Mouse (Mus musculus): Measurements from ENCODE around the gene Eif4g1. TPM values are rescaled to one million over a fixed set of nuclear protein-coding genes. Genes with fewer than 3 reads are reported as not detected.

Gene Eif4g1
- polyA plus RNA-seq, 1 experiment = 125 TPM

- TF ChIP-seq POLR2A (IDR thresholded peaks at IDR 0.05; ENCODE audit: borderline replicate concordance, control insufficient read depth, low read depth, low read length) (no peak), CTCF (IDR thresholded peaks at IDR 0.05; ENCODE audit: control insufficient read depth, insufficient read depth, low read length) (no peak)
- WGBS = 78% methylated on average over 7 of the region's 7 CpGs
Observed at GRCm38 (mm10) chr16:20736168-20736567, 68.1 kb downstream of the Eif4g1 start.

GRCm38 (mm10) chr16:20736823-20737222, 68.7 kb downstream of the Eif4g1 start:
- TF ChIP-seq CTCF (IDR thresholded peaks at IDR 0.05; ENCODE audit: control insufficient read depth, insufficient read depth, low read length) (no peak), POLR2A (IDR thresholded peaks at IDR 0.05; ENCODE audit: borderline replicate concordance, control insufficient read depth, low read depth, low read length) (no peak)
- WGBS = 76% methylated on average over 5 of the region's 5 CpGs
- H3K27ac ChIP-seq (ENCODE audit: control insufficient read depth, insufficient read depth, low read depth, low read length, poor library complexity) = no peak overlapping the region
- H3K4me3 ChIP-seq (replicated peaks; ENCODE audit: control insufficient read depth, low read depth, low read length) = no peak overlapping the region
- peaks cover 2% of the 10 kb centered on the region; the same call in 1 of the 2 replicates for H3K4me1 ChIP-seq (ENCODE audit: control insufficient read depth, insufficient read depth, low read length)

More at GRCm38 (mm10) chr16:20736168-20736567, 68.1 kb downstream of the Eif4g1 start:
- peaks cover 2% of the 10 kb centered on the region; the same call in 1 of the 2 replicates for H3K4me1 ChIP-seq (ENCODE audit: control insufficient read depth, insufficient read depth, low read length)
- H3K4me3 ChIP-seq (replicated peaks; ENCODE audit: control insufficient read depth, low read depth, low read length) = no peak overlapping the region
- H3K27ac ChIP-seq (ENCODE audit: control insufficient read depth, insufficient read depth, low read depth, low read length, poor library complexity) = no peak overlapping the region

GRCm38 (mm10) chr16:20739845-20740244, 71.7 kb downstream of the Eif4g1 start:
- Histone ChIP-seq H3K4me3 (replicated peaks; ENCODE audit: control insufficient read depth, low read depth, low read length) (no peak overlapping the region), H3K4me1 (ENCODE audit: control insufficient read depth, insufficient read depth, low read length) (no peaks in the 10 kb centered on the region), H3K27ac (ENCODE audit: control insufficient read depth, insufficient read depth, low read depth, low read length, poor library complexity) (no peak overlapping the region)
- WGBS = 79% methylated on average over 9 of the region's 9 CpGs
- TF ChIP-seq CTCF (IDR thresholded peaks at IDR 0.05; ENCODE audit: control insufficient read depth, insufficient read depth, low read length) = no peak
- no peak for TF ChIP-seq POLR2A (IDR thresholded peaks at IDR 0.05; ENCODE audit: borderline replicate concordance, control insufficient read depth, low read depth, low read length)

Other genes with a start within 250 kb of the Eif4g1 start
- gene Abcc5, start 241.9 kb upstream of the Eif4g1 start, polyA plus RNA-seq (2011; ENCODE audit: insufficient read depth, insufficient read length, low replicate concordance, missing spikeins) = 32.1 and 71.4 TPM in 2 replicates
- gene Eif2b5, start 169.5 kb upstream of the Eif4g1 start, polyA plus RNA-seq (2011; ENCODE audit: insufficient read depth, insufficient read length, low replicate concordance, missing spikeins) = 38.0 and 64.7 TPM in 2 replicates
- 12.1 and 19.5 TPM in 2 replicates for gene Dvl3, start 151.3 kb upstream of the Eif4g1 start, polyA plus RNA-seq (2011; ENCODE audit: insufficient read depth, insufficient read length, low replicate concordance, missing spikeins)
- gene Ap2m1, start 132.8 kb upstream of the Eif4g1 start, polyA plus RNA-seq (2011; ENCODE audit: insufficient read depth, insufficient read length, low replicate concordance, missing spikeins) = 117 and 135 TPM in 2 replicates
- gene Abcf3, start 119.7 kb upstream of the Eif4g1 start, polyA plus RNA-seq (2011; ENCODE audit: insufficient read depth, insufficient read length, low replicate concordance, missing spikeins) = 30.4 and 53.5 TPM in 2 replicates
- gene Vwa5b2, start 78.8 kb upstream of the Eif4g1 start, polyA plus RNA-seq (2011; ENCODE audit: insufficient read depth, insufficient read length, low replicate concordance, missing spikeins) = not detected in 2 replicates
- gene Eef1akmt4, start 56.7 kb upstream of the Eif4g1 start, polyA plus RNA-seq (2011; ENCODE audit: insufficient read depth, insufficient read length, low replicate concordance, missing spikeins) = 1.1 and 4.3 TPM in 2 replicates
- gene Gm49333, start 56.7 kb upstream of the Eif4g1 start, polyA plus RNA-seq (2011; ENCODE audit: insufficient read depth, insufficient read length, low replicate concordance, missing spikeins) = not detected in 2 replicates
- 7.5 and 11.3 TPM in 2 replicates for gene Alg3, start 56.6 kb upstream of the Eif4g1 start, polyA plus RNA-seq (2011; ENCODE audit: insufficient read depth, insufficient read length, low replicate concordance, missing spikeins)
- gene Camk2n2, start 47.0 kb upstream of the Eif4g1 start, polyA plus RNA-seq (2011; ENCODE audit: insufficient read depth, insufficient read length, low replicate concordance, missing spikeins) = 1.3 TPM in 1 of 2 replicates, not detected in the other
- not detected in 2 replicates for gene Ece2, start 38.5 kb upstream of the Eif4g1 start, polyA plus RNA-seq (2011; ENCODE audit: insufficient read depth, insufficient read length, low replicate concordance, missing spikeins)
- 194 and 227 TPM in 2 replicates for gene Psmd2, start 16.7 kb upstream of the Eif4g1 start, polyA plus RNA-seq (2011; ENCODE audit: insufficient read depth, insufficient read length, low replicate concordance, missing spikeins)
- 3.7 and 7.0 TPM in 2 replicates for gene Fam131a, start 24.9 kb downstream of the Eif4g1 start, polyA plus RNA-seq (2011; ENCODE audit: insufficient read depth, insufficient read length, low replicate concordance, missing spikeins)
- 31.6 and 50.1 TPM in 2 replicates for gene Polr2h, start 49.4 kb downstream of the Eif4g1 start, polyA plus RNA-seq (2011; ENCODE audit: insufficient read depth, insufficient read length, low replicate concordance, missing spikeins)
- 12.8 and 23.1 TPM in 2 replicates for gene Clcn2, start 49.4 kb downstream of the Eif4g1 start, polyA plus RNA-seq (2011; ENCODE audit: insufficient read depth, insufficient read length, low replicate concordance, missing spikeins)
- 0.36 TPM in 1 of 2 replicates, not detected in the other for gene Chrd, start 64.8 kb downstream of the Eif4g1 start, polyA plus RNA-seq (2011; ENCODE audit: insufficient read depth, insufficient read length, low replicate concordance, missing spikeins)
- not detected in 2 replicates for gene Thpo, start 66.2 kb downstream of the Eif4g1 start, polyA plus RNA-seq (2011; ENCODE audit: insufficient read depth, insufficient read length, low replicate concordance, missing spikeins)